Mouse (Mus musculus): ENCODE data around the gene Frem2. TPM values are rescaled to one million over a fixed set of nuclear protein-coding genes. Genes with fewer than 3 reads are reported as not detected.

Frem2 gene
- polyA plus RNA-seq, 1 experiment from 2014 or later: 6.7 TPM

- H3K4me2 ChIP-seq (replicated peaks): no peak overlapping the region
- no peaks in the 10 kb centered on the region for H3K4me1 ChIP-seq
- H3K36me3 ChIP-seq: no peaks in the 10 kb centered on the region
- 74% methylated on average over 7 of the region's 7 CpGs for WGBS
- no peak overlapping the region for H3K9ac ChIP-seq
- no peaks in the 10 kb centered on the region for H3K27me3 ChIP-seq
- H3K9me3 ChIP-seq: no peaks in the 10 kb centered on the region
- H3K27ac ChIP-seq: no peak overlapping the region
- H3K4me3 ChIP-seq: no peak overlapping the region
- ATAC-seq (ENCODE audit: insufficient number of reproducible peaks, insufficient read depth, low FRiP score, low TSS enrichment): no peak
These were observed 104.5 kb downstream of the Frem2 start for GRCm38 (mm10) chr3:53552691-53553090.

- no peak overlapping the region for H3K9ac ChIP-seq
- ATAC-seq (ENCODE audit: insufficient number of reproducible peaks, insufficient read depth, low FRiP score, low TSS enrichment): no peak
- H3K9me3 ChIP-seq: no peaks in the 10 kb centered on the region
- no peaks in the 10 kb centered on the region for H3K27me3 ChIP-seq
- no peaks in the 10 kb centered on the region for H3K4me1 ChIP-seq
- H3K36me3 ChIP-seq: 0 out of 2 replicates have a peak, but pooled peaks cover under 1% of the 10 kb centered on the region
- 88% methylated on average over 6 of the region's 6 CpGs for WGBS
- no peak overlapping the region for H3K4me2 ChIP-seq (replicated peaks)
- H3K27ac ChIP-seq: no peak overlapping the region
- no peak overlapping the region for H3K4me3 ChIP-seq
These were observed 125.1 kb downstream of the Frem2 start for GRCm38 (mm10) chr3:53532091-53532490.

GRCm38 (mm10) chr3:53530305-53530704, 126.8 kb downstream of the Frem2 start:
- Histone ChIP-seq H3K9ac (no peak overlapping the region), H3K4me1 (no peaks in the 10 kb centered on the region), H3K9me3 (no peaks in the 10 kb centered on the region), H3K36me3 (no peaks in the 10 kb centered on the region), H3K4me2 (replicated peaks) (no peak overlapping the region), H3K4me3 (no peak overlapping the region), H3K27me3 (no peaks in the 10 kb centered on the region), H3K27ac (no peak overlapping the region)
- 83% methylated on average over 6 of the region's 6 CpGs for WGBS
- ATAC-seq (ENCODE audit: insufficient number of reproducible peaks, insufficient read depth, low FRiP score, low TSS enrichment): no peak

GRCm38 (mm10) chr3:53525737-53526136, 131.4 kb downstream of the Frem2 start:
- ATAC-seq (ENCODE audit: insufficient number of reproducible peaks, insufficient read depth, low FRiP score, low TSS enrichment): no peak

GRCm38 (mm10) chr3:53522794-53523193, 134.4 kb downstream of the Frem2 start:
- H3K36me3 ChIP-seq: no peaks in the 10 kb centered on the region
- no peak for ATAC-seq (ENCODE audit: insufficient number of reproducible peaks, insufficient read depth, low FRiP score, low TSS enrichment)
- no peak overlapping the region for H3K9ac ChIP-seq
- no peak overlapping the region for H3K27ac ChIP-seq
- H3K27me3 ChIP-seq: no peaks in the 10 kb centered on the region
- H3K4me1 ChIP-seq: no peaks in the 10 kb centered on the region
- no peak overlapping the region for H3K4me3 ChIP-seq
- no peak overlapping the region for H3K4me2 ChIP-seq (replicated peaks)
- WGBS: 92% methylated on average over 10 of the region's 10 CpGs
- no peaks in the 10 kb centered on the region for H3K9me3 ChIP-seq

More at GRCm38 (mm10) chr3:53525737-53526136, 131.4 kb downstream of the Frem2 start:
- H3K4me1 ChIP-seq: no peaks in the 10 kb centered on the region
- H3K36me3 ChIP-seq: no peaks in the 10 kb centered on the region
- peak overlapping the region; percentile 42 for H3K4me2 ChIP-seq (replicated peaks)
- peak overlapping the region; percentile 18 for H3K4me3 ChIP-seq
- H3K27me3 ChIP-seq: no peaks in the 10 kb centered on the region
- H3K27ac ChIP-seq: no peak overlapping the region
- H3K9ac ChIP-seq: no peak overlapping the region
- no peaks in the 10 kb centered on the region for H3K9me3 ChIP-seq
- 16% methylated on average over 21 of the region's 21 CpGs for WGBS

GRCm38 (mm10) chr3:53514221-53515065, 142.7 kb downstream of the Frem2 start:
- no peak for ATAC-seq (ENCODE audit: insufficient number of reproducible peaks, insufficient read depth, low FRiP score, low TSS enrichment)
- H3K9me3 ChIP-seq: no peaks in the 10 kb centered on the region
- H3K36me3 ChIP-seq: no peaks in the 10 kb centered on the region
- H3K4me3 ChIP-seq: no peak overlapping the region
- no peaks in the 10 kb centered on the region for H3K27me3 ChIP-seq
- 83% methylated on average over 4 of the region's 4 CpGs for WGBS
- no peak overlapping the region for H3K27ac ChIP-seq
- H3K4me2 ChIP-seq (replicated peaks): no peak overlapping the region
- no peaks in the 10 kb centered on the region for H3K4me1 ChIP-seq
- no peak overlapping the region for H3K9ac ChIP-seq

GRCm38 (mm10) chr3:53513096-53513495, 144.1 kb downstream of the Frem2 start:
- H3K4me2 ChIP-seq (replicated peaks): no peak overlapping the region
- ATAC-seq (ENCODE audit: insufficient number of reproducible peaks, insufficient read depth, low FRiP score, low TSS enrichment): no peak
- H3K27me3 ChIP-seq: no peaks in the 10 kb centered on the region
- WGBS: 47% methylated on average over 5 of the region's 5 CpGs
- H3K4me1 ChIP-seq: no peaks in the 10 kb centered on the region
- H3K9ac ChIP-seq: no peak overlapping the region
- H3K4me3 ChIP-seq: no peak overlapping the region
- H3K36me3 ChIP-seq: no peaks in the 10 kb centered on the region
- H3K9me3 ChIP-seq: no peaks in the 10 kb centered on the region
- H3K27ac ChIP-seq: no peak overlapping the region

- Histone ChIP-seq H3K36me3 (no peaks in the 10 kb centered on the region), H3K4me1 (no peaks in the 10 kb centered on the region)
These were observed 154.7 kb downstream of the Frem2 start for GRCm38 (mm10) chr3:53502428-53502827.

GRCm38 (mm10) chr3:53498351-53498905, 158.7 kb downstream of the Frem2 start:
- Histone ChIP-seq H3K4me2 (replicated peaks) (no peak overlapping the region), H3K27ac (no peak overlapping the region), H3K4me3 (no peak overlapping the region), H3K9me3 (no peaks in the 10 kb centered on the region), H3K4me1 (no peaks in the 10 kb centered on the region), H3K36me3 (no peaks in the 10 kb centered on the region), H3K27me3 (no peaks in the 10 kb centered on the region), H3K9ac (no peak overlapping the region)
- no peak for ATAC-seq (ENCODE audit: insufficient number of reproducible peaks, insufficient read depth, low FRiP score, low TSS enrichment)
- 82% methylated on average over 6 of the region's 6 CpGs for WGBS

More at GRCm38 (mm10) chr3:53502428-53502827, 154.7 kb downstream of the Frem2 start:
- no peak for ATAC-seq (ENCODE audit: insufficient number of reproducible peaks, insufficient read depth, low FRiP score, low TSS enrichment)
- Histone ChIP-seq H3K4me3 (no peak overlapping the region), H3K9ac (no peak overlapping the region), H3K9me3 (no peaks in the 10 kb centered on the region), H3K27ac (no peak overlapping the region), H3K27me3 (no peaks in the 10 kb centered on the region), H3K4me2 (replicated peaks) (no peak overlapping the region)
- WGBS: 76% methylated on average over 6 of the region's 6 CpGs

GRCm38 (mm10) chr3:53488353-53488752, 168.8 kb downstream of the Frem2 start, which contains the start of gene Stoml3:
TSS of gene Stoml3 (plus strand) at chr3:53488653.
- Histone ChIP-seq H3K9ac (no peak within 1 kb of the TSS), H3K4me3 (no peak within 1 kb of the TSS), H3K27me3 (no peaks in the 10 kb centered on the region), H3K27ac (no peak within 1 kb of the TSS), H3K4me2 (replicated peaks) (no peak within 1 kb of the TSS), H3K9me3 (no peaks in the 10 kb centered on the region), H3K4me1 (peaks cover 4% of the 10 kb centered on the region; the same call in 1 of the 2 replicates), H3K36me3 (no peaks in the 10 kb centered on the region)
- no peak for ATAC-seq (ENCODE audit: insufficient number of reproducible peaks, insufficient read depth, low FRiP score, low TSS enrichment)
- 75% methylated on average over 6 of the region's 6 CpGs for WGBS

- Histone ChIP-seq H3K27ac (no peak overlapping the region), H3K4me3 (no peak overlapping the region), H3K9ac (no peak overlapping the region), H3K36me3 (peaks cover 6% of the 10 kb centered on the region), H3K4me1 (peaks cover 4% of the 10 kb centered on the region; the same call in 1 of the 2 replicates), H3K9me3 (no peaks in the 10 kb centered on the region), H3K27me3 (no peaks in the 10 kb centered on the region), H3K4me2 (replicated peaks) (no peak overlapping the region)
- WGBS: 63% methylated on average over 9 of the region's 9 CpGs
- ATAC-seq (ENCODE audit: insufficient number of reproducible peaks, insufficient read depth, low FRiP score, low TSS enrichment): no peak
These were observed 170.1 kb downstream of the Frem2 start for GRCm38 (mm10) chr3:53486996-53487576.

- Histone ChIP-seq H3K27me3 (no peaks in the 10 kb centered on the region), H3K4me1 (peaks cover 4% of the 10 kb centered on the region; the same call in 1 of the 2 replicates), H3K9ac (no peak overlapping the region), H3K9me3 (no peaks in the 10 kb centered on the region), H3K27ac (no peak overlapping the region), H3K4me3 (no peak overlapping the region), H3K36me3 (peaks cover 11% of the 10 kb centered on the region), H3K4me2 (replicated peaks) (no peak overlapping the region)
- WGBS: 70% methylated on average over 10 of the region's 10 CpGs
- no peak for ATAC-seq (ENCODE audit: insufficient number of reproducible peaks, insufficient read depth, low FRiP score, low TSS enrichment)
These were observed 170.6 kb downstream of the Frem2 start for GRCm38 (mm10) chr3:53486561-53486960.
